Mouse (Mus musculus): Measurements from ENCODE around the gene Fxyd5.
A peak's percentile ranks its signal among the peaks of the same experiment; 100 is the strongest.

The Fxyd5 gene

GRCm38 (mm10) chr7:31040281-31041022, 1.8 kb downstream of the Fxyd5 start:
- DNase-seq (ENCODE audit: low spot score), result no peak

GRCm38 (mm10) chr7:31039011-31039410, 3.3 kb downstream of the Fxyd5 start:
- DNase-seq (ENCODE audit: low spot score), result no peak

GRCm38 (mm10) chr7:31037675-31038074, 4.6 kb downstream of the Fxyd5 start:
- no peak for DNase-seq (ENCODE audit: low spot score)

- no peak for DNase-seq (ENCODE audit: low spot score)
Observed at GRCm38 (mm10) chr7:31036917-31037316, 5.4 kb downstream of the Fxyd5 start.

- DNase-seq (ENCODE audit: low spot score), result no peak
Observed at GRCm38 (mm10) chr7:31035291-31035690, 7.0 kb downstream of the Fxyd5 start.

GRCm38 (mm10) chr7:31034789-31035188, 7.5 kb downstream of the Fxyd5 start:
- no peak for DNase-seq (ENCODE audit: low spot score)

GRCm38 (mm10) chr7:31033409-31034165, 8.7 kb downstream of the Fxyd5 start:
- DNase-seq (ENCODE audit: low spot score), result no peak

- DNase-seq (ENCODE audit: low spot score), result no peak
Observed at GRCm38 (mm10) chr7:31031731-31032130, 10.6 kb downstream of the Fxyd5 start.

GRCm38 (mm10) chr7:31030717-31031116, 11.6 kb downstream of the Fxyd5 start:
- no peak for DNase-seq (ENCODE audit: low spot score)

GRCm38 (mm10) chr7:31028609-31029008, 13.7 kb downstream of the Fxyd5 start:
- no peak for DNase-seq (ENCODE audit: low spot score)

GRCm38 (mm10) chr7:31017104-31017901, 25.0 kb downstream of the Fxyd5 start:
- peak; percentile 28 for DNase-seq (ENCODE audit: low spot score)

GRCm38 (mm10) chr7:31012971-31013370, 29.3 kb downstream of the Fxyd5 start:
- no peak for DNase-seq (ENCODE audit: low spot score)

GRCm38 (mm10) chr7:31008889-31009288, 33.4 kb downstream of the Fxyd5 start:
- DNase-seq (ENCODE audit: low spot score), result no peak

GRCm38 (mm10) chr7:31008175-31008574, 34.1 kb downstream of the Fxyd5 start:
- DNase-seq (ENCODE audit: low spot score), result no peak

GRCm38 (mm10) chr7:31007775-31008174, 34.5 kb downstream of the Fxyd5 start:
- no peak for DNase-seq (ENCODE audit: low spot score)

- no peak for DNase-seq (ENCODE audit: low spot score)
Observed at GRCm38 (mm10) chr7:31002650-31003049, 39.6 kb downstream of the Fxyd5 start.

- peak; percentile 17 for DNase-seq (ENCODE audit: low spot score)
Observed at GRCm38 (mm10) chr7:31000505-31001020, 41.7 kb downstream of the Fxyd5 start.

GRCm38 (mm10) chr7:30996491-30996890, 45.8 kb downstream of the Fxyd5 start:
- no peak for DNase-seq (ENCODE audit: low spot score)

GRCm38 (mm10) chr7:30993986-30994385, 48.3 kb downstream of the Fxyd5 start:
- no peak for DNase-seq (ENCODE audit: low spot score)

- no peak for DNase-seq (ENCODE audit: low spot score)
Observed at GRCm38 (mm10) chr7:30992148-30992547, 50.1 kb downstream of the Fxyd5 start.

- no peak for DNase-seq (ENCODE audit: low spot score)
Observed at GRCm38 (mm10) chr7:30988519-30989162, 53.6 kb downstream of the Fxyd5 start.

GRCm38 (mm10) chr7:30985357-30985756, 56.9 kb downstream of the Fxyd5 start:
- DNase-seq (ENCODE audit: low spot score), result no peak
